Mouse (Mus musculus): ENCODE measurements around the gene Terb2. TPM values are rescaled to one million over a fixed set of nuclear protein-coding genes. Genes with fewer than 3 reads are reported as not detected.

The Terb2 gene
- polyA plus RNA-seq, 1 experiment from 2014 or later = not detected

DNA sequence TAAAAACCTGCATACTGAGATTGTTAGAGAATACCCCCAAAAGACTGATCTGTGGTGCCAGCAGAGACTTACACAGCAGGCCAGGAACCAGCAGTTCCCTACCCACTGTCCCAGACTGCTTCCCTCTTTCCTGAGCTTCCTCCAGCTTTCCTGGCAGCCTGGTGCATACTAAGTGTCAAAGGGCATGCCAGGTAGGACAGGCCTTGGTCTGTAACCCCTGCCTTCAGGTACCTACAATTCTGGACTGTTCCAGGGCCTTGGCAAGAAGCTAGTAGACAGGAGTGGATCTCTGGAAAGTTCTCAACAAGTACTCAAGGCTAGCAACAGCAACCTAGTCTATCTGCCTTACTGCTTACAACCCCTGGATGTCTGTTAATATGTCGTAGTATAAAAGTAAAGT lies 34.9 kb upstream of the Terb2 start:
- no peak overlapping the region for H3K4me3 ChIP-seq (replicated peaks)
- ATAC-seq (replicated peaks; ENCODE audit: low FRiP score) = no peak
- H3K27me3 ChIP-seq = no peaks in the 10 kb centered on the region
- no peak overlapping the region for H3K4me2 ChIP-seq
- H3K36me3 ChIP-seq = peaks cover 9% of the 10 kb centered on the region; the same call in 1 of the 2 replicates
- H3K4me1 ChIP-seq = peaks cover 4% of the 10 kb centered on the region; the same call in 1 of the 2 replicates
- H3K9ac ChIP-seq = no peak overlapping the region
- WGBS = 89% methylated on average over 1 of the region's 1 CpGs
- H3K27ac ChIP-seq = no peak overlapping the region
- no peaks in the 10 kb centered on the region for H3K9me3 ChIP-seq (replicated peaks)

DNA sequence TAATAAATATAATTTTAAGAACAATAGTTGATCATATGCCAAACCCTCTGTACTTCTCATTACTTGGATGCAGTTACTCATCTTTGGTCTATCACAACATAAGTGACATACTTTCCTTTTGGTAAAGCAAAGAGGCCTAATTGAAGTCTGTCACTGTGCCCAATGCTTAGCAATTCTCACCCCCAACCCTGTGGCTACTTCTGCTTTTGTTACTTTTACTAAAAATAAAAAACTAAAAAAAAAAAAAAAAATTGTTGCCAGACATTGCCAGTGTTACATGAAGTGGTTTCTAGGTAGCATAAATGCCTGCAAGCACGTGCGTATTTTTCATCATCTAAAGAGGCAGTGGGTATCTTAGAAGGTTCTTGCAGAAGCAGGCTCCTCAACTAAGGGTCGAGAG lies 33.2 kb upstream of the Terb2 start:
- 80% methylated on average over 3 of the region's 3 CpGs for WGBS
- Histone ChIP-seq H3K4me2 (no peak overlapping the region), H3K4me3 (replicated peaks) (no peak overlapping the region), H3K4me1 (no peaks in the 10 kb centered on the region), H3K27me3 (no peaks in the 10 kb centered on the region), H3K36me3 (peaks cover 9% of the 10 kb centered on the region; the same call in 1 of the 2 replicates), H3K9ac (no peak overlapping the region), H3K27ac (no peak overlapping the region), H3K9me3 (replicated peaks) (no peaks in the 10 kb centered on the region)
- no peak for ATAC-seq (replicated peaks; ENCODE audit: low FRiP score)

GRCm38 (mm10) chr2:122153681-122154365 lies 32.2 kb upstream of the Terb2 start:
- peaks cover 9% of the 10 kb centered on the region; the same call in 1 of the 2 replicates for H3K36me3 ChIP-seq
- H3K4me1 ChIP-seq = no peaks in the 10 kb centered on the region
- no peak for ATAC-seq (replicated peaks; ENCODE audit: low FRiP score)
- H3K27me3 ChIP-seq = no peaks in the 10 kb centered on the region
- H3K4me2 ChIP-seq = no peak overlapping the region
- no peak overlapping the region for H3K9ac ChIP-seq
- no peaks in the 10 kb centered on the region for H3K9me3 ChIP-seq (replicated peaks)
- H3K4me3 ChIP-seq (replicated peaks) = no peak overlapping the region
- H3K27ac ChIP-seq = no peak overlapping the region
- 91% methylated on average over 7 of the region's 7 CpGs for WGBS

- no peaks in the 10 kb centered on the region for H3K9me3 ChIP-seq (replicated peaks)
- no peaks in the 10 kb centered on the region for H3K4me1 ChIP-seq
- H3K9ac ChIP-seq = no peak overlapping the region
- 93% methylated on average over 2 of the region's 2 CpGs for WGBS
- no peaks in the 10 kb centered on the region for H3K27me3 ChIP-seq
- no peak overlapping the region for H3K4me3 ChIP-seq (replicated peaks)
- no peak overlapping the region for H3K27ac ChIP-seq
- H3K36me3 ChIP-seq = peaks cover 9% of the 10 kb centered on the region; the same call in 1 of the 2 replicates
- H3K4me2 ChIP-seq = no peak overlapping the region
- no peak for ATAC-seq (replicated peaks; ENCODE audit: low FRiP score)
Measured at GRCm38 (mm10) chr2:122154479-122154878, 31.6 kb upstream of the Terb2 start.

DNA sequence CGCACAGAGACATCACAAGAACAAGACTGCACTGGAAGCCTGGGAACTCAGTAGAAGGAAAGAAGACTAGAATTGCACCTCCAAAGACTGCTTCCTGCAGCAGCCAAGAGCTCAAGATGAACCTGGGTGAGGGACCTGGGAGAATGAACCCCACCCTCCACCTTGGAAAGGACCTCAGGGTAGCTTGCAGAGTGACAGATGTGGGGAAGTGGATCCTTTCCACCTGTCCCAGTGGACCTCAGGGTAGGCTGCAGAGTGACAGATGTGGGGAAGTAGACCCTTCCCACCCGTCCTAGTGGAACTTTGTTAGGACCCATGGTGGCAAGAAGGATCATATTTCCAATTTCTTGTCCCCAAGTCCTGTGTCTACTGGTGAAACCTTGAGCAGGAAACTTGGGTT lies 30.8 kb upstream of the Terb2 start:
- H3K9me3 ChIP-seq (replicated peaks) = no peaks in the 10 kb centered on the region
- WGBS = 78% methylated on average over 2 of the region's 2 CpGs

DNA sequence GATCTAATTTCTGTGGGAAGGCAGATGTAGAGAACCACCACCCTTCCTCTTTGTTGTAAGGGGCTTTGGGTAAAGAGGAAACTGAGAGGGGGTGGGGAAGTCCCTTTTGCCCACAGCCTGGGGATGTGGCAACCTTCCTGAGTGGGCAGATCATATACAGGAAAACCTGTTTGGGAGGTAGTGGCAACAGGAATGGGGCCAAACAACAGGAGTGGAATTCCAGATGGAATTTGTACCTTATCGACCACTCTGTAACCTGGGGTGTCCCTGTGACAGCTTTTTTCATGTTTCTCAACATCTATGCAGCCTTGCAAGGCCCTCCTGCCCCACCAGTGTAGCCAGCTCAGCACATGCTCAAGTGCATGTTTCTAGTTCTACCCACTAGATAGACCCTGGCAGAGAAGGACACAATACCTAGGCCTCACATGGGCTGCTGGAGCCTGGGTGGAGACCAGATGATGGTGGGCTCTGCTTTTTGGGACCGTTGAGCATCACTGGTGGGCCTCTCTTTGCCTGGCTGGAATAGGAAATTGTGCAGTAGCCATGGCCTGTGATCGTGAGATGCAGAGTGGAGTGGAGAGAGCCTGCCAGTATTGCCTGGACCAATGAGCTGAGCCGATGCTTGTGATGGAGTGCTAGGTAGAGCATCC lies 29.9 kb upstream of the Terb2 start:
- no peak overlapping the region for H3K27ac ChIP-seq
- 91% methylated on average over 4 of the region's 4 CpGs for whole genome bisulfite sequencing
- H3K9ac ChIP-seq = no peak overlapping the region
- H3K4me3 ChIP-seq (replicated peaks) = no peak overlapping the region
- peaks cover 1% of the 10 kb centered on the region; the same call in 1 of the 2 replicates for H3K4me1 ChIP-seq
- H3K36me3 ChIP-seq = peaks cover 4% of the 10 kb centered on the region; the same call in 1 of the 2 replicates
- no peak for ATAC-seq (replicated peaks; ENCODE audit: low FRiP score)
- H3K9me3 ChIP-seq (replicated peaks) = no peaks in the 10 kb centered on the region
- H3K4me2 ChIP-seq = no peak overlapping the region
- H3K27me3 ChIP-seq = no peaks in the 10 kb centered on the region

More for the DNA sequence above, 30.8 kb upstream of the Terb2 start:
- Histone ChIP-seq H3K4me1 (no peaks in the 10 kb centered on the region), H3K36me3 (peaks cover 9% of the 10 kb centered on the region; the same call in 1 of the 2 replicates), H3K4me3 (replicated peaks) (no peak overlapping the region), H3K9ac (no peak overlapping the region), H3K4me2 (no peak overlapping the region), H3K27ac (no peak overlapping the region), H3K27me3 (no peaks in the 10 kb centered on the region)
- ATAC-seq (replicated peaks; ENCODE audit: low FRiP score) = no peak

DNA sequence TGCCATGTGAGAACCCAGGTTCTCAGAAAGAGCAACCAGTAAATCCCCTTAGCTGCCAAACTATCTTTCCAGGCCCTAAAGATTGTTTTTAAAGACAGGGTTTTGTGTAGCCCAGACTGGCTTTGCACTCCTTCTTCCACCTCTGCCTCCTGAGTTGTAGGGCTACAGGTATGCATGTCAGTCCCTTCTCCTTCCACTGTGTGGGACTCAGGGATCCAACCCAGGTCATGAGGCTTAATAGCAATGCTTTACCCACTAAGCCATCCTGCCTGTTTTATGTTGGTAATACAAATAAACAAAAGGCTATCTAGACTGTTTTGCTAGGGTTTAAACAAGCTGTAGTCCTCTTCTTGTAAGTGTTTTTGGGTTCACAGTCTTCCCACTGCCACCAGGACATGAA lies 28.5 kb upstream of the Terb2 start:
- Histone ChIP-seq H3K9ac (no peak overlapping the region), H3K4me2 (no peak overlapping the region), H3K9me3 (replicated peaks) (no peaks in the 10 kb centered on the region), H3K4me1 (peaks cover 6% of the 10 kb centered on the region), H3K4me3 (replicated peaks) (no peak overlapping the region), H3K36me3 (peaks cover 4% of the 10 kb centered on the region; the same call in 1 of the 2 replicates), H3K27me3 (no peaks in the 10 kb centered on the region), H3K27ac (no peak overlapping the region)
- no peak for ATAC-seq (replicated peaks; ENCODE audit: low FRiP score)

DNA sequence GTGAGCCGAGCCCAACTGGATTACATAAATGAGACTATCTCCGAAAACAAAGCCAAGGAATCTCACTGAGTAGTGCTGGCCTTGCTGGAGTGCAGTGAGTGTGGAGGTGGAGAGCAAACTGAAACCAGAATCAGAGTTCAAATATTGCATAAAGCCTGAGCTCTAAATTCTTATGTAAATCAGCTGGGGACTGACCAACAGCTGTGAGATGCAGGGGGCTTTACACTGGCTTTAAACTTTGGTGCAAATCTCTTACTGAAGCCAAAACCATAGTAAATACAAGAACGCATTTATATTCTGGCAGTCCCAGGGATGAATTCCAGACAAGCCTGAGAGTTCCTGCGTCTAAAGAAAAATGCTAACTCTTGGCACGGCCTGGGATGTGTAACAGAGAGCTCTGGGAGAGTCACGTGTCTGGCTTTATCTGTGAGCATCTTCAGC lies 27.7 kb upstream of the Terb2 start:
- no peak for ATAC-seq (replicated peaks; ENCODE audit: low FRiP score)
- Histone ChIP-seq H3K36me3 (peaks cover 4% of the 10 kb centered on the region; the same call in 1 of the 2 replicates), H3K4me2 (no peak overlapping the region), H3K27me3 (no peaks in the 10 kb centered on the region), H3K9me3 (replicated peaks) (no peaks in the 10 kb centered on the region), H3K27ac (0 out of 2 replicates have a peak overlapping the region, but pooled peaks have one; percentile 7), H3K4me1 (peaks cover 6% of the 10 kb centered on the region), H3K9ac (no peak overlapping the region), H3K4me3 (replicated peaks) (no peak overlapping the region)
- WGBS = 66% methylated on average over 6 of the region's 6 CpGs

GRCm38 (mm10) chr2:122159667-122160066 lies 26.4 kb upstream of the Terb2 start:
- no peaks in the 10 kb centered on the region for H3K9me3 ChIP-seq (replicated peaks)
- no peak overlapping the region for H3K4me2 ChIP-seq
- peaks cover 4% of the 10 kb centered on the region; the same call in 1 of the 2 replicates for H3K36me3 ChIP-seq
- no peak overlapping the region for H3K27ac ChIP-seq
- no peak overlapping the region for H3K9ac ChIP-seq
- H3K4me1 ChIP-seq = peaks cover 6% of the 10 kb centered on the region
- WGBS = 69% methylated on average over 6 of the region's 6 CpGs
- no peak for ATAC-seq (replicated peaks; ENCODE audit: low FRiP score)
- H3K27me3 ChIP-seq = no peaks in the 10 kb centered on the region
- no peak overlapping the region for H3K4me3 ChIP-seq (replicated peaks)

GRCm38 (mm10) chr2:122160680-122161079 lies 25.4 kb upstream of the Terb2 start, which contains the start of gene Trim69:
Gene Trim69, plus strand, starts transcription at chr2:122160700.
- WGBS = 40% methylated on average over 2 of the region's 2 CpGs
- ATAC-seq (replicated peaks; ENCODE audit: low FRiP score) = peak; percentile 72
- H3K4me3 ChIP-seq (replicated peaks) = no peak within 1 kb of the TSS
- peak within 1 kb of the TSS; percentile 2; the same call in 1 of the 2 replicates for H3K27ac ChIP-seq
- H3K27me3 ChIP-seq = no peaks in the 10 kb centered on the region
- no peak within 1 kb of the TSS for H3K9ac ChIP-seq
- peaks cover 6% of the 10 kb centered on the region for H3K4me1 ChIP-seq
- H3K36me3 ChIP-seq = no peaks in the 10 kb centered on the region
- H3K9me3 ChIP-seq (replicated peaks) = no peaks in the 10 kb centered on the region
- H3K4me2 ChIP-seq = no peak within 1 kb of the TSS

DNA sequence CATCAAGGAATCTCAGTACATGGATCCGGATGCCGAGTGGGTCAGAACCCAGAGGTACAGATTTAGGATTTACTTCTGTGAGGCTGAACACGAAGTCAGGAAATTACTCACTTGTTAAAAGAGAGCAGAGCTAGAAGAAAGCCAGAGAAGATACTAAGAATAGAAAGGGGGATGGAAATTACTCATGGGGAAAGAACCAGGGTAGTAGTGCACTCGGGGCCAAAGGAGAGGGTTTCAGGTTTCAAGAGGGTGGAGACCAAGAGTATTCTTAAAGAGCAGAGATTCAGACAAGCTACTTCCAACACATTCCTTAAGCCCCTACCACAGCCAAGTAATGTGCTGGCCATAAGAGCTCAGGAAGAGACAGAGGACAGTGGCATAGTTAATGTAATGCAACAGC lies 24.5 kb upstream of the Terb2 start:
- peak overlapping the region; percentile 2; the same call in 1 of the 2 replicates for H3K27ac ChIP-seq
- peaks cover 6% of the 10 kb centered on the region for H3K4me1 ChIP-seq
- WGBS = 36% methylated on average over 4 of the region's 4 CpGs
- H3K9ac ChIP-seq = no peak overlapping the region
- no peaks in the 10 kb centered on the region for H3K9me3 ChIP-seq (replicated peaks)
- H3K4me3 ChIP-seq (replicated peaks) = no peak overlapping the region
- no peaks in the 10 kb centered on the region for H3K27me3 ChIP-seq
- H3K36me3 ChIP-seq = no peaks in the 10 kb centered on the region
- peak; percentile 72 for ATAC-seq (replicated peaks; ENCODE audit: low FRiP score)
- no peak overlapping the region for H3K4me2 ChIP-seq

- 86% methylated on average over 2 of the region's 2 CpGs for WGBS
- Histone ChIP-seq H3K4me1 (peaks cover 6% of the 10 kb centered on the region), H3K27me3 (no peaks in the 10 kb centered on the region)
Measured at GRCm38 (mm10) chr2:122162529-122162928, 23.5 kb upstream of the Terb2 start.

More at GRCm38 (mm10) chr2:122162529-122162928, 23.5 kb upstream of the Terb2 start:
- no peaks in the 10 kb centered on the region for H3K9me3 ChIP-seq (replicated peaks)
- no peak overlapping the region for H3K4me3 ChIP-seq (replicated peaks)
- no peak overlapping the region for H3K9ac ChIP-seq
- H3K27ac ChIP-seq = no peak overlapping the region
- no peak for ATAC-seq (replicated peaks; ENCODE audit: low FRiP score)
- H3K36me3 ChIP-seq = no peaks in the 10 kb centered on the region
- no peak overlapping the region for H3K4me2 ChIP-seq

Data from kidney, embryonic 15.5 days (tissue).